Mouse (Mus musculus): ENCODE measurements around the gene Kank4. TPM values are rescaled to one million over a fixed set of nuclear protein-coding genes. Genes with fewer than 3 reads are reported as not detected.

The Kank4 gene
- polyA plus RNA-seq, 1 experiment from 2014 or later = 0.95 TPM

DNA sequence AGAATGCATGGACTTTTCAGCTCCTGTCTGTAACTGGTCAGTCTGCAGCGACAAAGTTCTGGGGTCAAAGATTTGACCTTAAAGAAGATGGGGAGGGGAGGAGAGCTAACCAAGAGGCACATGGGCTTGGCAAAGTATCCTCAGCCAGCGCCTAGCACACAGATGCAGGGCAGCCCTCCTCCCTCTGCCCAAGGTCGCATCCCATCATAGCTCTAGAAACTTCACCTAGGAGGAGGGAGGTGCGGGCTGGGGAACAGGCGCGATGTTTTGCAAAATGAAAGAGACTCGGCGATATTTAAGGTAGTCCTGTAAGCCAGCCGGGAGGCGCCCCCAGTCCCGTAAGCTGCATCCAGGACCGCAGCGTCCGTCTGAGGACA lies 542 bp downstream of the Kank4 start:
- ATAC-seq (ENCODE audit: low FRiP score) (0 out of 2 replicates have a peak, but pooled peaks have one; percentile 10), DNase-seq (ENCODE audit: low spot score) (no peak)
- no peaks in the 10 kb centered on the region for H3K36me3 ChIP-seq (replicated peaks; ENCODE audit: control insufficient read depth, insufficient read depth)
- no peaks in the 10 kb centered on the region for H3K9me3 ChIP-seq (ENCODE audit: control insufficient read depth, low read length)
- peak overlapping the region; percentile 100 for H3K4me2 ChIP-seq (replicated peaks)
- WGBS = 3% methylated on average over 14 of the region's 14 CpGs
- H3K27ac ChIP-seq = no peak overlapping the region
- H3K27me3 ChIP-seq (ENCODE audit: control insufficient read depth, insufficient read depth, low read length) = peaks cover 41% of the 10 kb centered on the region
- peak overlapping the region; percentile 80 for H3K4me3 ChIP-seq (replicated peaks; ENCODE audit: low read length)
- H3K4me1 ChIP-seq (replicated peaks; ENCODE audit: control insufficient read depth, insufficient read depth, low read length) = peaks cover 4% of the 10 kb centered on the region; the same call in 1 of the 2 replicates
- H3K9ac ChIP-seq = peak overlapping the region; percentile 72

DNA sequence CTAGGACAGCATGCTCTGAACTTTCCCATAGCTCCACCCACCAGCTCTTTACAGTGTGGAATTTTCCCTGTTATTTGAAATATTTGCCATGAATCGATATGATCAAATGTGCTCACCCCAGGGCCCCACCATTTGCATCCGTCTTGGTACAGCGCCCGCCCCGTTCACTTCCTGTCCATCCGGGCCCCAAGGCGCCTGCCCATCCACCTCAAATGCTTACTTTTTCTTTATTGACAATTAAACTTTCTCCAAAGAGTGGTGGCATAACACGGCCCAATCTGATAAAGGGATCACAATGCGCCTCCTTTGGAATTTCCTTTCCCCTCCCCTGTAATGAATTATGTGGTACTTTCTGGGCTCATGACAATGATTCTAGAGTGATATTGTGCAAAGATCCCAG lies 11.0 kb downstream of the Kank4 start:
- DNase-seq (ENCODE audit: low spot score) = no peak
- Histone ChIP-seq H3K27ac (no peak overlapping the region), H3K4me2 (replicated peaks) (no peak overlapping the region), H3K4me1 (replicated peaks; ENCODE audit: control insufficient read depth, insufficient read depth, low read length) (no peaks in the 10 kb centered on the region), H3K4me3 (replicated peaks; ENCODE audit: low read length) (no peak overlapping the region), H3K9me3 (ENCODE audit: control insufficient read depth, low read length) (no peaks in the 10 kb centered on the region), H3K36me3 (replicated peaks; ENCODE audit: control insufficient read depth, insufficient read depth) (no peaks in the 10 kb centered on the region), H3K9ac (no peak overlapping the region), H3K27me3 (ENCODE audit: control insufficient read depth, insufficient read depth, low read length) (no peaks in the 10 kb centered on the region)
- no peak for ATAC-seq (ENCODE audit: low FRiP score)
- WGBS = 91% methylated on average over 9 of the region's 9 CpGs

DNA sequence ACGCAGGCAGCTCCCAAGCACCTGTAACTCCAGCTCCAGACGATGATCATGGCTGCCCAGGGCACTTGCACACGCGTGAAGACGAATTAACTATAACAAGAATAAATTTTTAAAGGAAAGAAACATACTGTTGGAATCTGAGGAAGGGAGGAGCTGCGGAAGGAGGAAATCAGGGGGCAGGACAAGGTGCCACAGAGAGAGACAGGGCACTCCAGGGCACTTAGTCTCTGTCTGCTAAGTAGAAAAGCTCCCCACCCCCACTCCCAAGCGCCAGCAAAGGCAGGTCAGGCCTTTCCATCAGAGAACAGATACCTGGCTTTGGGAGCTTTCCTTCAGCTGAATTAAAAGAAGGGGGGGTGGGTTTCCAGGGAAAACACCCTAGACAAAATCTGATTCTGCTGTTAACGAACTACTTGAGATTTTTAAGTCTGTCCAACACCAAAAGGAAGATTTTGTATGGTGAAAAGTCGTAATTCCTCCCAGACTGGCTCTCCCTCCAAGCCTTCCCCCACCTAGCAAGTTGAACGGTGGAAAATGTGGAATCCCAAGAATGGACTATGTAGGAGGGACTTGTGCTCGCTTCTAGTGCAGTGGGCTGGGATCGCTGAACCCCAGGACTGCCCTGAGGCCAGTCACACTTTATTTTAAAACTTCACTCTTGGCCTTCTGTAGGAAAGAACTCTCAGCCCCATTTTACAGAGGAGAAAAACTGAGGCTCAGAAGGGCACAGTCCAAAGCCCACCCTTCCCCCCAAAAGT lies 11.9 kb downstream of the Kank4 start:
- Histone ChIP-seq H3K4me2 (replicated peaks) (no peak overlapping the region), H3K36me3 (replicated peaks; ENCODE audit: control insufficient read depth, insufficient read depth) (no peaks in the 10 kb centered on the region), H3K27ac (no peak overlapping the region), H3K9me3 (ENCODE audit: control insufficient read depth, low read length) (no peaks in the 10 kb centered on the region), H3K27me3 (ENCODE audit: control insufficient read depth, insufficient read depth, low read length) (no peaks in the 10 kb centered on the region; the same call in 1 of the 2 replicates), H3K4me3 (replicated peaks; ENCODE audit: low read length) (no peak overlapping the region), H3K9ac (no peak overlapping the region), H3K4me1 (replicated peaks; ENCODE audit: control insufficient read depth, insufficient read depth, low read length) (peaks cover 3% of the 10 kb centered on the region; the same call in 1 of the 2 replicates)
- WGBS = 70% methylated on average over 12 of the region's 12 CpGs
- DNase-seq (ENCODE audit: low spot score) = no peak
- no peak for ATAC-seq (ENCODE audit: low FRiP score)

DNA sequence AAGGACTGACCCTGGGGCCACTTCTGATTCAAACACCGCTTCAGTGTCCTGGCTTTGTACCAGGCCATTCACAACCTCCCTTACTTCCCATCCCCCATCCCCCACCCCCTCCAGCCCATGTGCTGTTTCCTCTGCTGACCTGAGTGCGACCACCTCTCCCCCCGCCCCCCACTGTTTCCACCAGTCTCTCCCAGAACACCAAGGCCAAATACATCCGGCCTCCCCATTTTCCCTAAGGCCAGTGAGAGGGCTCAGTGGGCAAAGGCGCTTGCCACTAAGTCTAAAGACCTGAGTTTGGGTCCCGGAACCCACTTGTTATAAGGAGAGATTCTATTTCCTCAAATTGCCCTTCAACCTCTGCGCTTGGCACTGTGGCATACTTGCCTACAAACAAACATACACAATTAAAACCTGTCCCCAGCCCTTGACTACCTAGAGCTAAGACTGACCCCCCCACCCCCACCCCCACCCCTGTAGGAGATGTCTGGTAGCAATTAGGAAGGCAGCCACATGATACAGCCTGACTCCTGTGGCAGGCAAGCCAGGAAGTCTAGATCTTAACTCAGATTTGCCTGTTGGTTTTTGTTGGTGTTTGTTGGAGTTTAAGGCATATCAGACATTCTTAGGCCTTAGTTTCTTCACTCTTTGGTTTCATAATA lies 12.7 kb downstream of the Kank4 start:
- 72% methylated on average over 7 of the region's 7 CpGs for WGBS
- Histone ChIP-seq H3K4me3 (replicated peaks; ENCODE audit: low read length) (no peak overlapping the region), H3K27me3 (ENCODE audit: control insufficient read depth, insufficient read depth, low read length) (no peaks in the 10 kb centered on the region; the same call in 1 of the 2 replicates), H3K4me1 (replicated peaks; ENCODE audit: control insufficient read depth, insufficient read depth, low read length) (peaks cover 3% of the 10 kb centered on the region; the same call in 1 of the 2 replicates), H3K27ac (no peak overlapping the region), H3K4me2 (replicated peaks) (no peak overlapping the region), H3K36me3 (replicated peaks; ENCODE audit: control insufficient read depth, insufficient read depth) (no peaks in the 10 kb centered on the region), H3K9me3 (ENCODE audit: control insufficient read depth, low read length) (no peaks in the 10 kb centered on the region), H3K9ac (no peak overlapping the region)
- no peak for ATAC-seq (ENCODE audit: low FRiP score)
- DNase-seq (ENCODE audit: low spot score) = no peak

DNA sequence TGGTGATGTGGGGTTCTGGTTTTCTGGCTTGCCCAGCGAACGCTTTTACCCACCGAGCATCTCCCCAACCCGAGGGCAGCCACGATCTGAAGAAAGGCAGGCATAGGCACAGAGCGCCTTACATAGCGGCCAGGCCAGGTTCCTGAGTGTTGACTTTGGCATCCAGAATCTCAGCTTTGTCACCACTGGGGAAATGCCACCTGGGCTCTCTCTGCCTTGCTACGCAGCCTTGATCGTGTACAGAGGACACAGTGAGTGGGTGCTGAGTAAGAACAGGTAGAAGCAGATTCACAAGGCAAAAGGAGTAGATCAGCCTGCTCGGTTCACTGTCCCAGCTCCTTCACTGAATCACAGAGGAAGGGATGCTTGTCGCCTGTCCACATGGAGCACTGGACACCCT lies 15.6 kb downstream of the Kank4 start:
- H3K9me3 ChIP-seq (ENCODE audit: control insufficient read depth, low read length) = no peaks in the 10 kb centered on the region
- H3K27ac ChIP-seq = no peak overlapping the region
- WGBS = 94% methylated on average over 11 of the region's 11 CpGs
- no peaks in the 10 kb centered on the region for H3K36me3 ChIP-seq (replicated peaks; ENCODE audit: control insufficient read depth, insufficient read depth)
- H3K4me2 ChIP-seq (replicated peaks) = no peak overlapping the region
- H3K27me3 ChIP-seq (ENCODE audit: control insufficient read depth, insufficient read depth, low read length) = no peaks in the 10 kb centered on the region; the same call in 1 of the 2 replicates
- ATAC-seq (ENCODE audit: low FRiP score) = no peak
- peaks cover 7% of the 10 kb centered on the region; the same call in 1 of the 2 replicates for H3K4me1 ChIP-seq (replicated peaks; ENCODE audit: control insufficient read depth, insufficient read depth, low read length)
- DNase-seq (ENCODE audit: low spot score) = no peak
- no peak overlapping the region for H3K9ac ChIP-seq
- no peak overlapping the region for H3K4me3 ChIP-seq (replicated peaks; ENCODE audit: low read length)

DNA sequence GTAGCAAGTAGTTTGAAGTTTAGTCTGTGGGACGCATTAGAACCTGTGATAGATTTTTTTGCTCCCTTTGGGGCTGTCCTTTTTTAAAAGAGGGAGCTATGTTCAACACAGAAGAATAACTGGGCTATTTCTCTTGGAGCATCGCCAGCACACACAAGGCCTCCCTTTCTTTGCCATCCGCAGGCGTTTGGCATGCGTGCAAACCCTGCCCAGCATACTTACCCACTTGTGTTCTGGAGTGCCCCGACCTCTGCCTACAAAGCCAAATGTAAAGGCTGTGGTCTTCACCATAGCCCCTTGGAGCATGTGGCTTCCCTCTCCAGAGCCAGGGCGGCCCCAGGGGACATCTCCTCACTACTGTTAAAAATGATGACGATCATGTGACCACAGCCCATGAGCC lies 16.5 kb downstream of the Kank4 start:
- H3K4me3 ChIP-seq (replicated peaks; ENCODE audit: low read length) = no peak overlapping the region
- no peaks in the 10 kb centered on the region; the same call in 1 of the 2 replicates for H3K27me3 ChIP-seq (ENCODE audit: control insufficient read depth, insufficient read depth, low read length)
- H3K4me1 ChIP-seq (replicated peaks; ENCODE audit: control insufficient read depth, insufficient read depth, low read length) = peaks cover 10% of the 10 kb centered on the region; the same call in 1 of the 2 replicates
- H3K36me3 ChIP-seq (replicated peaks; ENCODE audit: control insufficient read depth, insufficient read depth) = no peaks in the 10 kb centered on the region
- no peak overlapping the region for H3K27ac ChIP-seq
- no peaks in the 10 kb centered on the region for H3K9me3 ChIP-seq (ENCODE audit: control insufficient read depth, low read length)
- no peak overlapping the region for H3K4me2 ChIP-seq (replicated peaks)
- H3K9ac ChIP-seq = no peak overlapping the region
- ATAC-seq (ENCODE audit: low FRiP score) (no peak), DNase-seq (ENCODE audit: low spot score) (no peak)
- 72% methylated on average over 8 of the region's 8 CpGs for WGBS

DNA sequence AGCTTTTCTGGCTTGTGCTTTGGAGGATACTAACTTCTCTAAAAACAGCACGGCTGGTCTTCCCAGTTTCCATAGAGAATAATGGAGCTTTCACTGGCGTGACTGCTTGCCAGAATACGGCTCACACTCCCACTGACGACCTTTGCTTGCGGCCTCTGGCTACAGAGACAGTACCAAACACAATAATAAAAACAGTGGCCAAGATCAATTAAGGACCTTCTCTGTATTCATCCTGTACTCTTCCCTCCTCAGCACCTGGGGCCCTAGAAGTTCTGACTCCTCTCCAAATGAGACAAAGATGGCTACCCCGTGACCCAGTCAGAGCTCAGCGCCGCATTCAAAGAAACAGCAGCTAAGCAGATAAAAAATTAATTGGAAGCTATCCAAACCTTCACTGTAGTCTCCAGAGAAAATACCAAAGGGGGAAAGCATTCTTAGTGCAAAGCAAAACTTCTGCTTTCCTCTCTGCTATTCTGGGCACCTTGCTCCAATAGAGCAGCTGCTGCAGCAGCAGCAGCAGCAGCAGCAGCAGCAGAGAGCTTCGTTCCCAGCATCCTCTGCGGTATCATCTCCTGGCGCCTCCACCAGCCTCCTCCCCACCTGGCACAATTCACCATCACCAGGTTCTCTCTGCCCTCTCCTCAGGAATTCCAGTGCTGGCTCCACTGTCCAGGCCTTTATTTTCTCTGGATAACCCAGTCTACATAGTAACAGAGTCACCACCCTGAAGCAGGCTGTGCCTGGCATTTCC lies 20.6 kb downstream of the Kank4 start:
- no peak overlapping the region for H3K4me3 ChIP-seq (replicated peaks; ENCODE audit: low read length)
- peak; percentile 61 for DNase-seq (ENCODE audit: low spot score)
- peaks cover 10% of the 10 kb centered on the region; the same call in 1 of the 2 replicates for H3K4me1 ChIP-seq (replicated peaks; ENCODE audit: control insufficient read depth, insufficient read depth, low read length)
- peak overlapping the region; percentile 26; the same call in 1 of the 2 replicates for H3K4me2 ChIP-seq (replicated peaks)
- no peaks in the 10 kb centered on the region; the same call in 1 of the 2 replicates for H3K27me3 ChIP-seq (ENCODE audit: control insufficient read depth, insufficient read depth, low read length)
- WGBS = 41% methylated on average over 11 of the region's 11 CpGs
- H3K9ac ChIP-seq = no peak overlapping the region
- H3K27ac ChIP-seq = peak overlapping the region; percentile 58
- peak; percentile 81; the same call in 1 of the 2 replicates for ATAC-seq (ENCODE audit: low FRiP score)
- no peaks in the 10 kb centered on the region for H3K9me3 ChIP-seq (ENCODE audit: control insufficient read depth, low read length)
- H3K36me3 ChIP-seq (replicated peaks; ENCODE audit: control insufficient read depth, insufficient read depth) = no peaks in the 10 kb centered on the region

DNA sequence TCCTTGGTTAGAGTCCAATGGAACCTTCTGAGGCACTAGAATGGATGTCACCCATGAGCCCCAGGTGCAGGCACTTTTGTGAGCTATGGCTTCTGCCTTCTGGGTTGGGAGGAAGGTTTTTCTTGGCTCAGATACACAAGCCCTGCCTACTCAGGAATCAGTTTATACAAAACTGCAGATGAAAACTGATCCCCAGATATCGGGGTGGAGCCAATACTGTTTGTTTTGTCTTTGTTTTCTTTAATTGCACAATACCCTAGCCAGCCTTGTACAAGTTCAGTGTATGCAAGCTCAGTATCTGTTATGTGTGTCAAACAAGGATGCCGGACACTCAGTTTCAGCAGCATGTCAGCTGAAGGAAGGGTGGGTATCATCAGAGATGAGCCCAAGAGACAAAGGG lies 22.1 kb downstream of the Kank4 start:
- ATAC-seq (ENCODE audit: low FRiP score) = no peak
- no peak for DNase-seq (ENCODE audit: low spot score)
- H3K4me1 ChIP-seq (replicated peaks; ENCODE audit: control insufficient read depth, insufficient read depth, low read length) = peaks cover 10% of the 10 kb centered on the region; the same call in 1 of the 2 replicates
- no peaks in the 10 kb centered on the region for H3K36me3 ChIP-seq (replicated peaks; ENCODE audit: control insufficient read depth, insufficient read depth)
- H3K9me3 ChIP-seq (ENCODE audit: control insufficient read depth, low read length) = no peaks in the 10 kb centered on the region
- no peak overlapping the region for H3K4me2 ChIP-seq (replicated peaks)
- no peak overlapping the region for H3K27ac ChIP-seq
- no peak overlapping the region for H3K4me3 ChIP-seq (replicated peaks; ENCODE audit: low read length)
- no peaks in the 10 kb centered on the region for H3K27me3 ChIP-seq (ENCODE audit: control insufficient read depth, insufficient read depth, low read length)
- WGBS = 83% methylated on average over 2 of the region's 2 CpGs
- H3K9ac ChIP-seq = no peak overlapping the region

DNA sequence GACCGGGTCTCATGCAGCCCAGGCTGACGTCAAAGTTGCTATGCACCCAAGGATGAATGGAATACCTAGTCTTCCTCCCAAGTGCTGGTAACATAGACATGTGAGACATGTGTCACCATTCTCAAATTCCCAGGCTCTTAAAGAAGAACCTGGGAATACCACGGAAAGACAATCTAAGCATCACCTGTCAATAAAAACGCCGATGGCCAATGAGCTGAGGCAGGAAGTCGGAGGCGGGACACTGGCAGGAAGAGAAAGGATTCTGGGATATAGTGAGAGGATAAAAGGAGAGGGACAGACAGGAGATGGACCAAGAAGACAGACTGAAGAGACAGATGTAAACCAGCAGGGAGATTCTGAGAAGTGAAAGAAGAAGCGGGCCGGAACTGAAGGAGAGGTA lies 23.9 kb downstream of the Kank4 start:
- no peak overlapping the region for H3K4me3 ChIP-seq (replicated peaks; ENCODE audit: low read length)
- no peak overlapping the region for H3K9ac ChIP-seq
- H3K4me1 ChIP-seq (replicated peaks; ENCODE audit: control insufficient read depth, insufficient read depth, low read length) = peaks cover 13% of the 10 kb centered on the region; the same call in 1 of the 2 replicates
- H3K27ac ChIP-seq = no peak overlapping the region
- H3K9me3 ChIP-seq (ENCODE audit: control insufficient read depth, low read length) = no peaks in the 10 kb centered on the region
- no peaks in the 10 kb centered on the region for H3K27me3 ChIP-seq (ENCODE audit: control insufficient read depth, insufficient read depth, low read length)
- ATAC-seq (ENCODE audit: low FRiP score) (no peak), DNase-seq (ENCODE audit: low spot score) (no peak)
- 95% methylated on average over 9 of the region's 9 CpGs for WGBS
- no peak overlapping the region for H3K4me2 ChIP-seq (replicated peaks)
- no peaks in the 10 kb centered on the region for H3K36me3 ChIP-seq (replicated peaks; ENCODE audit: control insufficient read depth, insufficient read depth)

Measured in hindbrain, embryonic 14.5 days (tissue).